Mouse (Mus musculus) CH12.LX (cell line): ENCODE data around the gene Hand2.

Experiments used
- CHD2 ChIP-seq: IDR thresholded peaks from 2 replicates; pipeline ENCODE4 v1.6.1; 2011; ENCODE audit warnings: low read length, improper control_type of control experiment
- CTCF ChIP-seq, 2 experiments: IDR thresholded peaks in 1 of 2; conservative IDR thresholded peaks in 1 of 2; 2 replicates each; pipeline ENCODE4 v1.5.1; 2011 to 2012; ENCODE audit warnings: low read depth in 2 of 2, low read length in 2 of 2, improper control_type of control experiment in 1 of 2, inconsistent platforms in 1 of 2, mild to moderate bottlenecking in 1 of 2, moderate library complexity in 1 of 2
- ELF1 ChIP-seq: IDR thresholded peaks from 2 replicates; pipeline ENCODE4 v1.6.1; 2014; ENCODE audit warnings: low read depth, mild to moderate bottlenecking, inconsistent platforms, low read length, improper control_type of control experiment
- EP300 ChIP-seq: IDR thresholded peaks from 2 replicates; pipeline ENCODE4 v1.6.1; 2011; ENCODE audit warnings: low read length, improper control_type of control experiment
- GABPA ChIP-seq: IDR thresholded peaks from 2 replicates; pipeline ENCODE4 v1.6.1; 2012; ENCODE audit warnings: low read depth, low read length, improper control_type of control experiment, inconsistent platforms; ENCODE audit not compliant: insufficient replicate concordance
- HCFC1 ChIP-seq: IDR thresholded peaks from 2 replicates; pipeline ENCODE4 v1.6.1; 2012; ENCODE audit warnings: low read depth, mild to moderate bottlenecking, inconsistent platforms, low read length, improper control_type of control experiment
- IRF4 ChIP-seq: IDR thresholded peaks from 2 replicates; pipeline ENCODE4 v1.6.1; 2014; ENCODE audit warnings: low read depth, mild to moderate bottlenecking, inconsistent platforms, low read length, improper control_type of control experiment
- MAX ChIP-seq: IDR thresholded peaks from 2 replicates; pipeline ENCODE4 v1.6.1; 2011; ENCODE audit warnings: low read length, improper control_type of control experiment
- POLR2A ChIP-seq: IDR thresholded peaks from 2 replicates; pipeline ENCODE4 v1.6.1; 2011; ENCODE audit warnings: low read depth, mild to moderate bottlenecking, improper control_type of control experiment, low read length
- RAD21 ChIP-seq: IDR thresholded peaks from 2 replicates; pipeline ENCODE4 v1.6.1; 2011; ENCODE audit warnings: low read depth, mild to moderate bottlenecking, low read length, improper control_type of control experiment, moderate library complexity
- SIN3A ChIP-seq: IDR thresholded peaks from 2 replicates; pipeline ENCODE4 v1.6.1; 2012; ENCODE audit warnings: low read length, improper control_type of control experiment, inconsistent platforms
- TBP ChIP-seq: conservative IDR thresholded peaks from 2 replicates; pipeline ENCODE4 v1.6.1; 2011; ENCODE audit warnings: low read depth, low read length, improper control_type of control experiment
- USF1 ChIP-seq: IDR thresholded peaks from 2 replicates; pipeline ENCODE4 v1.6.1; 2014; ENCODE audit warnings: low read depth, mild to moderate bottlenecking, inconsistent platforms, low read length, improper control_type of control experiment
- ZKSCAN1 ChIP-seq: IDR thresholded peaks from 2 replicates; pipeline ENCODE4 v1.6.1; 2012; ENCODE audit warnings: low read depth, inconsistent platforms, low read length, improper control_type of control experiment, borderline replicate concordance

- TF ChIP-seq CTCF (conservative IDR thresholded peaks at IDR 0.05 in 1 of 2, IDR thresholded peaks at IDR 0.05 in 1 of 2; ENCODE audit: low read depth in 2 of 2, low read length in 2 of 2) (peak in 1 of 2 experiments; percentile 60; a peak in 2 of 4 replicates), CHD2 (no peak), GABPA (no peak), ELF1 (no peak), HCFC1 (no peak), ZKSCAN1 (no peak), POLR2A (no peak), TBP (no peak), MAX (no peak), IRF4 (no peak), USF1 (no peak), RAD21 (peak; percentile 24), SIN3A (no peak), EP300 (no peak)
Measured at GRCm38 (mm10) chr8:57314216-57314615, 6.6 kb upstream of the Hand2 start.
